Mouse (Mus musculus): ENCODE measurements around the gene Plin3.

DNA sequence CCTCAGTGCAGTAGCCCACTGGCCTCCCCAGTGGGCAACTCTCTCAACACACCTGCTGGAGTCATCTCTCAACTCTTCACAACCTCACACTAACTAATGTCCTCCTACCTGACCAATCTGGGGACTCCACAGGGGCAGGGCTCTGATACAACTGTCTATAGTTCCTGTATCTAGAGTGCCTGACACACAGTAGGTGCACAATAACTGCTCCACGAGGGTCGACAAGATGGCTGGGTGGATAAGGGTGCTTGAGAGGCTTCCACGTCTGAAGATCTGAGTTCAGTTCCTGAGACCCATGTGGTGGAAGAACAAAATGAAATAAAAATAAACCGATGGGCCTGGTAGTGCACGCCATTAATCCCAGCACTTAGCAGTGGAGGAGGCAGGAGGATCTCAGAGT, 18.7 kb downstream of the Plin3 start:
- TF ChIP-seq POLR2A (IDR thresholded peaks at IDR 0.05; ENCODE audit: extremely low read depth, insufficient read depth, low read length): no peak
- no peak for TF ChIP-seq CTCF (IDR thresholded peaks at IDR 0.05; ENCODE audit: low read depth, low read length)
